Mouse (Mus musculus): ENCODE measurements around the gene Phospho1.
"Not testable (repeated sequence)": the region's sequence is repeated elsewhere in the genome, so short reads cannot be mapped to it uniquely, and the experiment has no call there.

Phospho1 gene

GRCm38 (mm10) chr11:95860071-95860490 lies 35.8 kb downstream of the Phospho1 start:
- no peak for DNase-seq (ENCODE audit: low spot score in 2 of 2)

- no peak for DNase-seq (ENCODE audit: low spot score in 2 of 2)
Observed at GRCm38 (mm10) chr11:95861397-95861796, 37.1 kb downstream of the Phospho1 start.

DNA sequence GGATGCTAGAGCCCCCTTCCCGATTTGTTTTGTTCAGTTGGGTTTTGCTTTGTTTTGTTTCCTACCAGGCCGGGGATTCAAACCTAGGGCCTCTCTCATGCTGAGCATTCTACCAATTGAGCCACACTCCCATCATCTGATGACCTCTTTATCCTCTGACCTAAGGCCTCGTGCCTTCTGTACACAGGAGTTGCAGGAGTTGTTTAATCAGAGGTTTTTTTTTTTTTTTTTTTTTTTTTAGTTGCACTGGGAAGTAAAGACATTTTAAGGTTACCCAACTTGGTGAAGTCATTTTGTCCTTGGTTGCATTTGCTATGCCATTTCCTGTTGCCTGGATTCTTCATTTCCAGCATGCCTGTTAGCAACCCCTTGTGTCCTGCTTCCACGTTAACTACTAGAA lies 45.1 kb downstream of the Phospho1 start:
- DNase-seq (ENCODE audit: low spot score in 2 of 2) = no peak

DNA sequence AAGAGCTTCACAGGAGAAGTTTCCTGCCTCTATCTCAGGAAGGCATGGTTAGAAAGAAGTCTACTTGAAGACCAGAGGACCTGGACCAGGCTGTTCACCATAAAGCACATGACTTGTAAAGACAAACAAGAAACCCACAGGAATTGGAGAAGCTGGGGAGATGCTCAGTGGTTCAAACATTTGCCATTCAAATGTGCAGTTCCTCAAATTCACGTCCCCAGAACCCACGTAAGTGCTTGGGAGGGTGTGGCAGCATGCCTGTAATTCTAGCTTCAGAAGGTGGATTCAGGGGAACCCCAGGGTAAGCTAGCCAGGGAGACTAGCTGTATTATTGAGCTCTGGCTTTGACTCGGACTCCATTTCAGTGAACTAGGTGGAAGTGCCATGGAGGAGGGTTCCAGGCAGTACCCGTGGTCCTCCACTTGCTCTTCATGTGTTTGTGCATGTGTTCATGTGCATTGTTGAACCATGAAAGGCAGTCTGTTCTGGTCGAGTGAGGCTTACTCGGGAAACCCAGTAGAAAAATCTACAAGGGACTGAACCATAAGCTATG lies 45.7 kb downstream of the Phospho1 start:
- no peak for DNase-seq (ENCODE audit: low spot score in 2 of 2)

- DNase-seq (ENCODE audit: low spot score in 2 of 2) = no peak
Observed at GRCm38 (mm10) chr11:95875804-95876203, 51.5 kb downstream of the Phospho1 start.

GRCm38 (mm10) chr11:95876296-95876695 lies 52.0 kb downstream of the Phospho1 start:
- DNase-seq (ENCODE audit: low spot score in 2 of 2) = peak; percentile 21 to 45

DNA sequence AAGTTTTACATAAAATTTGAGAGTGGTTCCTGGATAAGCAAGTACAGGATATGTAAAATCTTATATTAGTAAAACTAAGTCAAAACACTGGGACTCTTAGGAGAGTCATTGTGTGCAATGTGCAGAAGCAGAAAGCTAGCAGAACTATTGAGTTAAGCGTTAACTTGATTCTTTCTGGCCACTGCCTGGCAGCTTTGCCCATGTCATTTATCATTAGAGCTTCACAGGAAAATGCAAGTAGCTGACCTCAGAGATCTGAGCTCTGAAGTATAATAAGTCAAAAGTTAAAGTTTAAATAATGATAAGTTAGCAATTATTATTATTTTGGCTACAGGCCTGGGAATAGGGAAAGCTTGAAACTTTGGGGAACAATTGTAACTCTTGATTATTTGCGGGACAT lies 55.6 kb downstream of the Phospho1 start:
- DNase-seq (ENCODE audit: low spot score in 2 of 2) = not testable (repeated sequence)
